Comparison of ENCODE assay signal across 9 mouse cellular contexts in genomic region chr2:140668311-140668710, GRCm38 (mm10). TPM values are rescaled to one million over a fixed set of nuclear protein-coding genes. Genes with fewer than 3 reads are reported as not detected.
DNase-seq lines count a peak whose midpoint lies in the region; ATAC-seq and TF ChIP-seq lines count a peak whose summit lies in the region.
"Had no signal": no experiment of that assay in that cellular context is flagged by ENCODE, and none has a peak within 500 bp of the region (broad histone marks: within the 10 kb centered on the region; RNA-seq: fewer than 3 reads in every experiment).

No protein-coding gene starts in this region.

- DNase-seq in thymus, postnatal 14 days: peak; percentile 6
- no peak for DNase-seq in thymus, adult 2 months
- DNase-seq in fibroblast of lung, adult 2 months (ENCODE audit: low read depth): peak; percentile 56
- peak; percentile 81 for DNase-seq in kidney, postnatal 14 days
- DNase-seq in liver, adult 2 months (ENCODE audit: extremely low read depth, low read depth, low spot score): peak; percentile 36
- DNase-seq in yolk sac, embryonic 10.5 days (ENCODE audit: low spot score): peak; percentile 71

- H3K4me1 ChIP-seq in thymus, adult 2 months (replicated peaks; ENCODE audit: control insufficient read depth, insufficient read depth, low read length): no peaks in the 10 kb centered on the region
- peaks cover 8% of the 10 kb centered on the region; the same call in 1 of the 2 replicates for H3K4me1 ChIP-seq in heart, embryonic 15.5 days (replicated peaks)
- H3K4me1 ChIP-seq in liver, adult 2 months (ENCODE audit: control insufficient read depth, insufficient read depth, low read length): peaks cover 3% of the 10 kb centered on the region; the same call in 1 of the 2 replicates
- peaks cover 8% of the 10 kb centered on the region; the same call in 1 of the 2 replicates for H3K4me1 ChIP-seq in neural tube, embryonic 14.5 days (ENCODE audit: control insufficient read depth, insufficient read depth, low read length)

- WGBS in thymus, adult 2 months: 17% methylated on average over 8 of the region's 8 CpGs
- WGBS in heart, embryonic 15.5 days: 7% methylated on average over 8 of the region's 8 CpGs
- 19% methylated on average over 8 of the region's 8 CpGs for WGBS in liver, adult 2 months
- WGBS in neural tube, embryonic 14.5 days: 0% methylated on average over 8 of the region's 8 CpGs

- H3K27ac ChIP-seq in thymus, adult 2 months (ENCODE audit: control insufficient read depth, insufficient read depth, low read length): no peak overlapping the region
- no peak overlapping the region for H3K27ac ChIP-seq in heart, embryonic 15.5 days
- H3K27ac ChIP-seq in liver, adult 2 months (replicated peaks; ENCODE audit: insufficient read depth, low read depth, low read length): no peak overlapping the region
- H3K27ac ChIP-seq in neural tube, embryonic 14.5 days (ENCODE audit: low read depth, low read length): peak overlapping the region; percentile 66

- TF ChIP-seq CTCF in thymus, adult 2 months (IDR thresholded peaks at IDR 0.05; ENCODE audit: borderline replicate concordance, control insufficient read depth, extremely low read depth, insufficient read depth, low read length, poor library complexity): no peak
- TF ChIP-seq CTCF in liver, adult 2 months (IDR thresholded peaks at IDR 0.05; ENCODE audit: low read depth, low read length): peak; percentile 63

- no peaks in the 10 kb centered on the region for H3K27me3 ChIP-seq in thymus, adult 2 months (ENCODE audit: control insufficient read depth, insufficient read depth, low read length)
- H3K27me3 ChIP-seq in heart, embryonic 15.5 days: no peaks in the 10 kb centered on the region; the same call in 1 of the 2 replicates
- no peaks in the 10 kb centered on the region for H3K27me3 ChIP-seq in liver, adult 2 months (ENCODE audit: control insufficient read depth, insufficient read depth, low read length)
- H3K27me3 ChIP-seq in neural tube, embryonic 14.5 days (ENCODE audit: control insufficient read depth, insufficient read depth, low read length): no peaks in the 10 kb centered on the region

- peak overlapping the region; percentile 41 for H3K9ac ChIP-seq in heart, embryonic 15.5 days
- H3K9ac ChIP-seq in liver, adult 2 months (ENCODE audit: low read depth, low read length): no peak overlapping the region
- H3K9ac ChIP-seq in neural tube, embryonic 14.5 days (replicated peaks; ENCODE audit: low read depth, low read length): peak overlapping the region; percentile 42; the same call in 1 of the 2 replicates

- H3K9me3 ChIP-seq in heart, embryonic 15.5 days (replicated peaks): no peaks in the 10 kb centered on the region
- H3K9me3 ChIP-seq in neural tube, embryonic 14.5 days (ENCODE audit: control insufficient read depth, low read length): no peaks in the 10 kb centered on the region

- H3K4me3 ChIP-seq in thymus, adult 2 months (ENCODE audit: control insufficient read depth, insufficient read depth, low read length): no peak overlapping the region
- peak overlapping the region; percentile 31 for H3K4me3 ChIP-seq in heart, embryonic 15.5 days
- H3K4me3 ChIP-seq in liver, adult 2 months (ENCODE audit: insufficient read depth, low read depth, low read length): no peak overlapping the region
- peak overlapping the region; percentile 56 for H3K4me3 ChIP-seq in neural tube, embryonic 14.5 days (ENCODE audit: low read depth, low read length)
- H3K4me3 ChIP-seq: myocyte had no signal

- H3K36me3 ChIP-seq in thymus, adult 2 months (ENCODE audit: control insufficient read depth, insufficient read depth, low read length): no peaks in the 10 kb centered on the region
- H3K36me3 ChIP-seq in heart, embryonic 15.5 days: no peaks in the 10 kb centered on the region
- no peaks in the 10 kb centered on the region for H3K36me3 ChIP-seq in liver, adult 2 months (ENCODE audit: control insufficient read depth, insufficient read depth, low read length)
- no peaks in the 10 kb centered on the region for H3K36me3 ChIP-seq in neural tube, embryonic 14.5 days (ENCODE audit: control insufficient read depth, insufficient read depth, low read length)

- H3K4me2 ChIP-seq in heart, embryonic 15.5 days: peak overlapping the region; percentile 58
- peak overlapping the region; percentile 61 for H3K4me2 ChIP-seq in neural tube, embryonic 14.5 days (ENCODE audit: low read depth, low read length)

- H3K79me2 ChIP-seq in liver, adult 2 months (ENCODE audit: control insufficient read depth, insufficient read depth, low read length): no peaks in the 10 kb centered on the region

- TF ChIP-seq POLR2A in thymus, adult 2 months (IDR thresholded peaks at IDR 0.05; ENCODE audit: control insufficient read depth, extremely low read depth, insufficient read depth, low read length, poor library complexity): no peak
- TF ChIP-seq POLR2A in liver, adult 2 months (IDR thresholded peaks at IDR 0.05; ENCODE audit: extremely low read depth, insufficient read depth, low read length): no peak

- ATAC-seq in heart, embryonic 15.5 days (replicated peaks; ENCODE audit: insufficient number of reproducible peaks, insufficient read depth, low FRiP score, low read depth): peak; percentile 63; the same call in 1 of the 2 replicates
- ATAC-seq in neural tube, embryonic 14.5 days (ENCODE audit: low read depth): peak; percentile 59

RNA-seq across cellular contexts. Expression of gene Flrt3, which starts 3.0 kb away (rescaled TPM):
- 0.50 and 0.57 TPM in 2 replicates for polyA plus RNA-seq in thymus, adult 2 months (2012; rRNA removed)
- polyA plus RNA-seq in heart, embryonic 15.5 days (2015; fragmentation: Nextera tagmentation; extraction: Ambion mirVana): 13.6 and 13.9 TPM in 2 replicates
- 0.07 and 0.46 TPM in 2 replicates for total RNA-seq in liver, adult 2 months (2014; rRNA removed)
- 0.02 TPM in 1 of 2 replicates, not detected in the other for polyA plus RNA-seq in liver, adult 2 months (2012; rRNA removed)
- polyA plus RNA-seq in neural tube, embryonic 14.5 days (2014; fragmentation: Nextera tagmentation; extraction: Ambion mirVana): 53.4 and 53.7 TPM in 2 replicates

Comparison
In these comparisons a context has a peak if more than half of its experiments do, and no peak if none do; other contexts are left out.
1. H3K4me3 ChIP-seq: peak in heart, embryonic 15.5 days (single experiment) and neural tube, embryonic 14.5 days (single experiment); none in thymus, adult 2 months (single experiment) and liver, adult 2 months (single experiment).